Mouse (Mus musculus): ENCODE data around the gene Colgalt2. TPM values are rescaled to one million over a fixed set of nuclear protein-coding genes. Genes with fewer than 3 reads are reported as not detected.
"Not testable (repeated sequence)": the region's sequence is repeated elsewhere in the genome, so short reads cannot be mapped to it uniquely, and the experiment has no call there.

The Colgalt2 gene
- total RNA-seq, 2 experiments from 2014 or later, result 6.5 to 6.6 TPM

- no peak for DNase-seq (ENCODE audit: extremely low spot score in 1 of 2, low spot score in 2 of 2)
- no peak for TF ChIP-seq CTCF (IDR thresholded peaks at IDR 0.05)
- H3K27ac ChIP-seq, result no peak overlapping the region
- intact Hi-C loops (cut with DNase I), result no loop called here
- no peak overlapping the region for H3K4me3 ChIP-seq
Measured at GRCm38 (mm10) chr1:152422295-152422694, 22.7 kb downstream of the Colgalt2 start.

- no peak for TF ChIP-seq CTCF (IDR thresholded peaks at IDR 0.05)
- Histone ChIP-seq H3K4me3 (no peak overlapping the region), H3K27ac (no peak overlapping the region)
- no peak for DNase-seq (ENCODE audit: extremely low spot score in 1 of 2, low spot score in 2 of 2)
- intact Hi-C loops (cut with DNase I), result no loop called here
Measured at GRCm38 (mm10) chr1:152423052-152423451, 23.4 kb downstream of the Colgalt2 start.

- intact Hi-C loops (cut with DNase I), result no loop called here
- DNase-seq (ENCODE audit: extremely low spot score in 1 of 2, low spot score in 2 of 2), result no peak
- Histone ChIP-seq H3K27ac (no peak overlapping the region), H3K4me3 (no peak overlapping the region)
- no peak for TF ChIP-seq CTCF (IDR thresholded peaks at IDR 0.05)
Measured at GRCm38 (mm10) chr1:152427912-152428581, 28.4 kb downstream of the Colgalt2 start.

GRCm38 (mm10) chr1:152429805-152430204 lies 30.2 kb downstream of the Colgalt2 start:
- no peak for DNase-seq (ENCODE audit: extremely low spot score in 1 of 2, low spot score in 2 of 2)
- no peak for TF ChIP-seq CTCF (IDR thresholded peaks at IDR 0.05)
- no peak overlapping the region for H3K4me3 ChIP-seq
- intact Hi-C loops (cut with DNase I), result no loop called here
- H3K27ac ChIP-seq, result no peak overlapping the region

GRCm38 (mm10) chr1:152434166-152434565 lies 34.5 kb downstream of the Colgalt2 start:
- DNase-seq (ENCODE audit: extremely low spot score in 1 of 2, low spot score in 2 of 2), result no peak
- Histone ChIP-seq H3K27ac (no peak overlapping the region), H3K4me3 (no peak overlapping the region)
- intact Hi-C loops (cut with DNase I), result no loop called here
- no peak for TF ChIP-seq CTCF (IDR thresholded peaks at IDR 0.05)

- intact Hi-C loops (cut with DNase I); H3K4me3 ChIP-seq; DNase-seq (ENCODE audit: extremely low spot score in 1 of 2, low spot score in 2 of 2); H3K27ac ChIP-seq: not testable (repeated sequence)
Measured at GRCm38 (mm10) chr1:152437518-152437917, 37.9 kb downstream of the Colgalt2 start.

- Histone ChIP-seq H3K4me3 (no peak overlapping the region), H3K27ac (no peak overlapping the region)
- intact Hi-C loops (cut with DNase I), result no loop called here
- DNase-seq (ENCODE audit: extremely low spot score in 1 of 2, low spot score in 2 of 2), result no peak
- TF ChIP-seq CTCF (IDR thresholded peaks at IDR 0.05), result no peak
Measured at GRCm38 (mm10) chr1:152439408-152439807, 39.8 kb downstream of the Colgalt2 start.

GRCm38 (mm10) chr1:152439874-152440273 lies 40.2 kb downstream of the Colgalt2 start:
- no peak for DNase-seq (ENCODE audit: extremely low spot score in 1 of 2, low spot score in 2 of 2)
- intact Hi-C loops (cut with DNase I), result no loop called here
- Histone ChIP-seq H3K27ac (no peak overlapping the region), H3K4me3 (no peak overlapping the region)
- no peak for TF ChIP-seq CTCF (IDR thresholded peaks at IDR 0.05)

GRCm38 (mm10) chr1:152444630-152445029 lies 45.0 kb downstream of the Colgalt2 start:
- no peak overlapping the region for H3K4me3 ChIP-seq
- intact Hi-C loops (cut with DNase I), result no loop called here
- no peak overlapping the region for H3K27ac ChIP-seq
- no peak for DNase-seq (ENCODE audit: extremely low spot score in 1 of 2, low spot score in 2 of 2)
- TF ChIP-seq CTCF (IDR thresholded peaks at IDR 0.05), result no peak

- TF ChIP-seq CTCF (IDR thresholded peaks at IDR 0.05), result no peak
- intact Hi-C loops (cut with DNase I), result no loop called here
- Histone ChIP-seq H3K27ac (no peak overlapping the region), H3K4me3 (no peak overlapping the region)
- no peak for DNase-seq (ENCODE audit: extremely low spot score in 1 of 2, low spot score in 2 of 2)
Measured at GRCm38 (mm10) chr1:152445925-152446324, 46.3 kb downstream of the Colgalt2 start.

- TF ChIP-seq CTCF (IDR thresholded peaks at IDR 0.05), result no peak
- DNase-seq (ENCODE audit: extremely low spot score in 1 of 2, low spot score in 2 of 2), result no peak
- no peak overlapping the region for H3K4me3 ChIP-seq
- no peak overlapping the region for H3K27ac ChIP-seq
- intact Hi-C loops (cut with DNase I), result no loop called here
Measured at GRCm38 (mm10) chr1:152454536-152454935, 54.9 kb downstream of the Colgalt2 start.

- H3K4me3 ChIP-seq, result no peak overlapping the region
- intact Hi-C loops (cut with DNase I), result no loop called here
- no peak for DNase-seq (ENCODE audit: extremely low spot score in 1 of 2, low spot score in 2 of 2)
- TF ChIP-seq CTCF (IDR thresholded peaks at IDR 0.05), result no peak
- H3K27ac ChIP-seq, result no peak overlapping the region
Measured at GRCm38 (mm10) chr1:152455275-152456243, 55.9 kb downstream of the Colgalt2 start.
